7 mouse cellular contexts compared by ENCODE assay signal in genomic region chr5:123747604-123748003, GRCm38 (mm10). TPM values are rescaled to one million over a fixed set of nuclear protein-coding genes. Genes with fewer than 3 reads are reported as not detected.
DNase-seq lines count a peak whose midpoint lies in the region; ATAC-seq and TF ChIP-seq lines count a peak whose summit lies in the region.

No protein-coding gene starts in this region.

- H3K4me1 ChIP-seq in testis, adult 2 months (ENCODE audit: control insufficient read depth, insufficient read depth, low read length) = no peaks in the 10 kb centered on the region
- H3K4me1 ChIP-seq in forebrain, embryonic 12.5 days = peaks cover 35% of the 10 kb centered on the region
- peaks cover 50% of the 10 kb centered on the region for H3K4me1 ChIP-seq in liver, embryonic 12.5 days
- H3K4me1 ChIP-seq in stomach, postnatal 0 days (replicated peaks; ENCODE audit: control insufficient read depth, insufficient read depth) = 0 out of 2 replicates have a peak, but pooled peaks cover 4% of the 10 kb centered on the region

- no peak for TF ChIP-seq CTCF in testis, adult 2 months (IDR thresholded peaks at IDR 0.05; ENCODE audit: control insufficient read depth, insufficient read depth, insufficient replicate concordance, low read depth, low read length)
- no peak for TF ChIP-seq CTCF in stomach, postnatal 0 days (IDR thresholded peaks at IDR 0.05; ENCODE audit: low read depth)

- ATAC-seq in forebrain, embryonic 12.5 days (ENCODE audit: low FRiP score) = no peak
- ATAC-seq in liver, embryonic 12.5 days = no peak
- no peak for ATAC-seq in stomach, postnatal 0 days (ENCODE audit: low FRiP score, low TSS enrichment)

- TF ChIP-seq EP300 in stomach, postnatal 0 days (optimal IDR thresholded peaks at IDR 0.05) = no peak

- no peak for DNase-seq in testis, postnatal 10 days (ENCODE audit: low spot score)
- no peak for DNase-seq in stomach, postnatal 0 days (ENCODE audit: low spot score)
- no peak for DNase-seq in cerebellum, adult 11 months
- DNase-seq in frontal cortex, adult 2 months (ENCODE audit: extremely low spot score in 1 of 2, low spot score in 1 of 2) = no peak

- peak overlapping the region; percentile 64 for H3K4me3 ChIP-seq in testis, adult 2 months (ENCODE audit: control insufficient read depth, low read depth, low read length)
- H3K4me3 ChIP-seq in forebrain, embryonic 12.5 days (replicated peaks) = peak overlapping the region; percentile 85
- peak overlapping the region; percentile 89 for H3K4me3 ChIP-seq in liver, embryonic 12.5 days
- H3K4me3 ChIP-seq in stomach, postnatal 0 days (ENCODE audit: low read depth, low read length) = peak overlapping the region; percentile 70

- H3K36me3 ChIP-seq in testis, adult 2 months (ENCODE audit: control insufficient read depth, insufficient read depth, low read length) = peaks cover 1% of the 10 kb centered on the region
- peaks cover 23% of the 10 kb centered on the region for H3K36me3 ChIP-seq in forebrain, embryonic 12.5 days (replicated peaks)
- H3K36me3 ChIP-seq in liver, embryonic 12.5 days = peaks cover 50% of the 10 kb centered on the region
- H3K36me3 ChIP-seq in stomach, postnatal 0 days (ENCODE audit: control insufficient read depth, insufficient read depth, low read length) = peaks cover 10% of the 10 kb centered on the region

- H3K27me3 ChIP-seq in testis, adult 2 months (ENCODE audit: control insufficient read depth, insufficient read depth, low read length) = no peaks in the 10 kb centered on the region
- H3K27me3 ChIP-seq in forebrain, embryonic 12.5 days = no peaks in the 10 kb centered on the region
- H3K27me3 ChIP-seq in liver, embryonic 12.5 days (replicated peaks) = no peaks in the 10 kb centered on the region
- no peaks in the 10 kb centered on the region for H3K27me3 ChIP-seq in stomach, postnatal 0 days (ENCODE audit: control insufficient read depth, insufficient read depth, low read length)

- 35% methylated on average over 7 of the region's 7 CpGs for WGBS in forebrain, embryonic 12.5 days
- WGBS in liver, embryonic 12.5 days (ENCODE audit: insufficient replicate concordance) = 26% methylated on average over 7 of the region's 7 CpGs
- WGBS in stomach, postnatal 0 days = 4% methylated on average over 7 of the region's 7 CpGs

- H3K9me3 ChIP-seq in forebrain, embryonic 12.5 days = no peaks in the 10 kb centered on the region
- no peaks in the 10 kb centered on the region for H3K9me3 ChIP-seq in liver, embryonic 12.5 days (replicated peaks)
- H3K9me3 ChIP-seq in stomach, postnatal 0 days (ENCODE audit: control insufficient read depth, low read length) = no peaks in the 10 kb centered on the region

- no peak overlapping the region for H3K27ac ChIP-seq in testis, adult 2 months (ENCODE audit: control insufficient read depth, insufficient read depth, low read depth, low read length)
- no peak overlapping the region for H3K27ac ChIP-seq in forebrain, embryonic 12.5 days
- peak overlapping the region; percentile 60; the same call in 1 of the 2 replicates for H3K27ac ChIP-seq in liver, embryonic 12.5 days
- H3K27ac ChIP-seq in stomach, postnatal 0 days (replicated peaks) = no peak overlapping the region

- peak overlapping the region; percentile 81 for H3K4me2 ChIP-seq in forebrain, embryonic 12.5 days
- peak overlapping the region; percentile 91 for H3K4me2 ChIP-seq in liver, embryonic 12.5 days
- peak overlapping the region; percentile 69 for H3K4me2 ChIP-seq in stomach, postnatal 0 days (replicated peaks; ENCODE audit: low read depth)

- H3K9ac ChIP-seq in forebrain, embryonic 12.5 days = peak overlapping the region; percentile 93
- peak overlapping the region; percentile 88 for H3K9ac ChIP-seq in liver, embryonic 12.5 days
- peak overlapping the region; percentile 54 for H3K9ac ChIP-seq in stomach, postnatal 0 days (ENCODE audit: low read length)

- TF ChIP-seq POLR2A in testis, adult 2 months (IDR thresholded peaks at IDR 0.05; ENCODE audit: control insufficient read depth, low read depth, low read length) = no peak

RNA-seq across cellular contexts. Expression of gene Rsrc2, which starts 1.6 kb away (rescaled TPM):
- polyA plus RNA-seq in testis, adult 2 months (2012; rRNA removed) = 14.5 and 16.0 TPM in 2 replicates
- polyA plus RNA-seq in forebrain, embryonic 12.5 days (2016; fragmentation: Nextera tagmentation; extraction: Ambion mirVana) = 166 and 179 TPM in 2 replicates
- polyA plus RNA-seq in liver, embryonic 12.5 days (2016; fragmentation: Nextera tagmentation; extraction: Ambion mirVana) = 64.6 and 65.7 TPM in 2 replicates
- polyA plus RNA-seq in stomach, postnatal 0 days (2015; fragmentation: Nextera tagmentation; extraction: Ambion mirVana) = 59.5 and 67.8 TPM in 2 replicates
- polyA plus RNA-seq in frontal cortex, adult 2 months (2012; rRNA removed) = 105 and 129 TPM in 2 replicates

RNA-seq across cellular contexts. Expression of gene Kntc1, which starts 1.9 kb away (rescaled TPM):
- 10.0 and 11.3 TPM in 2 replicates for polyA plus RNA-seq in testis, adult 2 months (2012; rRNA removed)
- 49.4 and 51.8 TPM in 2 replicates for polyA plus RNA-seq in forebrain, embryonic 12.5 days (2016; fragmentation: Nextera tagmentation; extraction: Ambion mirVana)
- 39.2 and 39.5 TPM in 2 replicates for polyA plus RNA-seq in liver, embryonic 12.5 days (2016; fragmentation: Nextera tagmentation; extraction: Ambion mirVana)
- 3.9 and 4.9 TPM in 2 replicates for polyA plus RNA-seq in stomach, postnatal 0 days (2015; fragmentation: Nextera tagmentation; extraction: Ambion mirVana)
- 0.60 and 0.78 TPM in 2 replicates for polyA plus RNA-seq in frontal cortex, adult 2 months (2012; rRNA removed)

RNA-seq across cellular contexts. Expression of gene Zcchc8, which starts 26.7 kb away (rescaled TPM):
- 49.2 and 54.8 TPM in 2 replicates for polyA plus RNA-seq in testis, adult 2 months (2012; rRNA removed)
- polyA plus RNA-seq in forebrain, embryonic 12.5 days (2016; fragmentation: Nextera tagmentation; extraction: Ambion mirVana) = 103 and 109 TPM in 2 replicates
- polyA plus RNA-seq in liver, embryonic 12.5 days (2016; fragmentation: Nextera tagmentation; extraction: Ambion mirVana) = 49.6 and 51.9 TPM in 2 replicates
- 26.1 and 27.3 TPM in 2 replicates for polyA plus RNA-seq in stomach, postnatal 0 days (2015; fragmentation: Nextera tagmentation; extraction: Ambion mirVana)
- 56.0 and 61.6 TPM in 2 replicates for polyA plus RNA-seq in frontal cortex, adult 2 months (2012; rRNA removed)
